Comparison of ENCODE assay signal across 8 mouse cellular contexts in the genomic region with DNA sequence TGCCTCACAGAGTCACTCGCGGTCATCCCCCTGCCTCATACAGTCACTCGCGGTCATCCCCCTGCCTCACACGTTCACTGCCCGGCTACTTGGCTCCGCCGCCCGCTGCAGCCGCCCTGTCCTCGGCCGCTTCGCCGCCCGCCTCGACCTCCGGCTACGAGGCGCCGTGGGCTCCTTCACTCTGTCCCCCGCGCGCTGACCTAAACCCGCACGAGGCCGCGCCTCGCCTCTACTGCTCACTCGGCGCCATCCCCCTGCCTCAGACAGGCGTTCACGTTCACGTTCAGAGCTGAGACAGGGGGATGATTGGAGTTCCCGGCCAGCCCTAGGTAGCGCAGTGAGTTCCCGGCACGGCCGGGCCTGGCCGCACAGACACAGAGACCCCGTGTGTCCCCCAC. TPM values are rescaled to one million over a fixed set of nuclear protein-coding genes. Genes with fewer than 3 reads are reported as not detected.
DNase-seq lines count a peak whose midpoint lies in the region; ATAC-seq and TF ChIP-seq lines count a peak whose summit lies in the region.
"Not testable (repeated sequence)": the region's sequence is repeated elsewhere in the genome, so short reads cannot be mapped to it uniquely, and the experiment has no call there.

No protein-coding gene starts in this region.

- TF ChIP-seq EP300 in liver, postnatal 0 days (IDR thresholded peaks at IDR 0.05; ENCODE audit: low read depth), result not testable (repeated sequence)

- 61% methylated on average over 40 of the region's 40 CpGs for WGBS in embryonic facial prominence, embryonic 14.5 days
- 40% methylated on average over 36 of the region's 40 CpGs for WGBS in hindbrain, embryonic 11.5 days
- WGBS in kidney, postnatal 0 days, result 47% methylated on average over 40 of the region's 40 CpGs
- WGBS in liver, postnatal 0 days (ENCODE audit: insufficient replicate concordance), result 51% methylated on average over 40 of the region's 40 CpGs
- no CpG with 5 or more reads among the region's 40 CpGs for WGBS in midbrain, embryonic 15.5 days
- 9% methylated on average over 5 of the region's 40 CpGs for WGBS in stomach, embryonic 15.5 days

- peaks cover 11% of the 10 kb centered on the region for H3K4me1 ChIP-seq in G1E (ENCODE audit: insufficient read depth, low read depth, low read length)
- H3K4me1 ChIP-seq in embryonic facial prominence, embryonic 14.5 days (ENCODE audit: control insufficient read depth, insufficient read depth, low read length); hindbrain, embryonic 11.5 days (replicated peaks; ENCODE audit: control insufficient read depth, insufficient read depth, low read length); kidney, postnatal 0 days (replicated peaks; ENCODE audit: insufficient read depth, low read length); liver, postnatal 0 days (ENCODE audit: insufficient read depth); midbrain, embryonic 15.5 days; stomach, embryonic 15.5 days: not testable (repeated sequence)

- peak overlapping the region; percentile 84 for H3K4me2 ChIP-seq in embryonic facial prominence, embryonic 14.5 days (ENCODE audit: low read depth, low read length)
- peak overlapping the region; percentile 63 for H3K4me2 ChIP-seq in hindbrain, embryonic 11.5 days (replicated peaks; ENCODE audit: low read depth, low read length)
- H3K4me2 ChIP-seq in kidney, postnatal 0 days (ENCODE audit: low read length), result peak overlapping the region; percentile 77
- peak overlapping the region; percentile 90 for H3K4me2 ChIP-seq in liver, postnatal 0 days (ENCODE audit: low read depth, low read length)
- H3K4me2 ChIP-seq in midbrain, embryonic 15.5 days, result peak overlapping the region; percentile 45
- peak overlapping the region; percentile 40; the same call in 1 of the 2 replicates for H3K4me2 ChIP-seq in stomach, embryonic 15.5 days

- peak overlapping the region; percentile 73 for H3K4me3 ChIP-seq in G1E (ENCODE audit: low read depth, low read length)
- H3K4me3 ChIP-seq in embryonic facial prominence, embryonic 14.5 days (ENCODE audit: low read depth, low read length), result peak overlapping the region; percentile 41
- H3K4me3 ChIP-seq in gastrocnemius, adult 2 months, result peak overlapping the region; percentile 67
- H3K4me3 ChIP-seq in hindbrain, embryonic 11.5 days (ENCODE audit: low read depth, low read length), result peak overlapping the region; percentile 35
- H3K4me3 ChIP-seq in kidney, postnatal 0 days (replicated peaks; ENCODE audit: low read depth, low read length), result peak overlapping the region; percentile 34
- H3K4me3 ChIP-seq in liver, postnatal 0 days (ENCODE audit: low read depth, low read length), result peak overlapping the region; percentile 51
- peak overlapping the region; percentile 31 for H3K4me3 ChIP-seq in midbrain, embryonic 15.5 days
- H3K4me3 ChIP-seq in stomach, embryonic 15.5 days (replicated peaks), result not testable (repeated sequence)

- ATAC-seq in G1E (ENCODE audit: extremely low read depth, insufficient number of reproducible peaks, low FRiP score, poor library complexity, severe bottlenecking); embryonic facial prominence, embryonic 14.5 days (ENCODE audit: low read depth); kidney, postnatal 0 days (replicated peaks; ENCODE audit: low FRiP score, low read depth); midbrain, embryonic 15.5 days (replicated peaks): not testable (repeated sequence)
- peak; percentile 6; the same call in 1 of the 2 replicates for ATAC-seq in hindbrain, embryonic 11.5 days (ENCODE audit: low FRiP score)
- peak; percentile 11 for ATAC-seq in liver, postnatal 0 days
- ATAC-seq in stomach, embryonic 15.5 days (ENCODE audit: insufficient read depth, low FRiP score, low read depth), result peak; percentile 5; the same call in 1 of the 2 replicates

- H3K9me3 ChIP-seq in G1E (replicated peaks); kidney, postnatal 0 days (replicated peaks; ENCODE audit: low read length); liver, postnatal 0 days (ENCODE audit: low read length); midbrain, embryonic 15.5 days; stomach, embryonic 15.5 days: not testable (repeated sequence)
- peaks cover 69% of the 10 kb centered on the region for H3K9me3 ChIP-seq in embryonic facial prominence, embryonic 14.5 days (ENCODE audit: control insufficient read depth, low read length)
- H3K9me3 ChIP-seq in hindbrain, embryonic 11.5 days (ENCODE audit: control insufficient read depth, low read length), result peaks cover 16% of the 10 kb centered on the region

- intact Hi-C loops in gastrocnemius, adult 2 months (cut with DNase I), result not testable (repeated sequence)

- H3K36me3 ChIP-seq in G1E (replicated peaks); embryonic facial prominence, embryonic 14.5 days (ENCODE audit: control insufficient read depth, insufficient read depth, low read length); hindbrain, embryonic 11.5 days (ENCODE audit: control insufficient read depth, insufficient read depth, low read length); kidney, postnatal 0 days (ENCODE audit: insufficient read depth, low read length); liver, postnatal 0 days (replicated peaks; ENCODE audit: insufficient read depth, low read length); midbrain, embryonic 15.5 days (replicated peaks); stomach, embryonic 15.5 days: not testable (repeated sequence)

- H3K27ac ChIP-seq in embryonic facial prominence, embryonic 14.5 days (replicated peaks; ENCODE audit: low read depth, low read length), result peak overlapping the region; percentile 39; the same call in 1 of the 2 replicates
- peak overlapping the region; percentile 52 for H3K27ac ChIP-seq in gastrocnemius, adult 2 months
- H3K27ac ChIP-seq in hindbrain, embryonic 11.5 days (ENCODE audit: low read depth, low read length), result peak overlapping the region; percentile 94
- 0 out of 2 replicates have a peak overlapping the region, but pooled peaks have one; percentile 10 for H3K27ac ChIP-seq in kidney, postnatal 0 days
- not testable (repeated sequence) for H3K27ac ChIP-seq in liver, postnatal 0 days (ENCODE audit: low read depth); stomach, embryonic 15.5 days
- H3K27ac ChIP-seq in midbrain, embryonic 15.5 days, result peak overlapping the region; percentile 63; the same call in 1 of the 2 replicates

- peak overlapping the region; percentile 56 for H3K9ac ChIP-seq in embryonic facial prominence, embryonic 14.5 days (ENCODE audit: low read depth, low read length)
- H3K9ac ChIP-seq in hindbrain, embryonic 11.5 days (ENCODE audit: low read depth, low read length), result peak overlapping the region; percentile 31; the same call in 1 of the 2 replicates
- 0 out of 2 replicates have a peak overlapping the region, but pooled peaks have one; percentile 19 for H3K9ac ChIP-seq in kidney, postnatal 0 days (ENCODE audit: low read depth, low read length)
- H3K9ac ChIP-seq in liver, postnatal 0 days (replicated peaks), result peak overlapping the region; percentile 59
- not testable (repeated sequence) for H3K9ac ChIP-seq in midbrain, embryonic 15.5 days; stomach, embryonic 15.5 days

- not testable (repeated sequence) for TF ChIP-seq CTCF in G1E (IDR thresholded peaks at IDR 0.05; ENCODE audit: low read depth, low read length); gastrocnemius, adult 2 months (IDR thresholded peaks at IDR 0.05); kidney, postnatal 0 days (IDR thresholded peaks at IDR 0.05; ENCODE audit: low read depth); liver, postnatal 0 days (IDR thresholded peaks at IDR 0.05; ENCODE audit: low read depth)

- peaks cover 19% of the 10 kb centered on the region for H3K27me3 ChIP-seq in G1E (ENCODE audit: insufficient read depth, low read length)
- H3K27me3 ChIP-seq in embryonic facial prominence, embryonic 14.5 days (replicated peaks; ENCODE audit: control insufficient read depth, insufficient read depth, low read length); hindbrain, embryonic 11.5 days (ENCODE audit: control insufficient read depth, insufficient read depth, low read length); kidney, postnatal 0 days (ENCODE audit: insufficient read depth, low read length); liver, postnatal 0 days (ENCODE audit: insufficient read depth, low read length); midbrain, embryonic 15.5 days (replicated peaks); stomach, embryonic 15.5 days (replicated peaks): not testable (repeated sequence)

- DNase-seq in G1E (ENCODE audit: low spot score); embryonic facial prominence, embryonic 14.5 days (ENCODE audit: low spot score); hindbrain, embryonic 11.5 days (ENCODE audit: low spot score); kidney, postnatal 0 days (ENCODE audit: low spot score); liver, postnatal 0 days: not testable (repeated sequence)
- peak; percentile 85 for DNase-seq in gastrocnemius, adult 2 months

RNA-seq across cellular contexts. Expression of gene Gm21887, which starts 12.0 kb away (rescaled TPM):
- total RNA-seq in G1E (2014; fragmentation: Nextera tagmentation) (163 and 204 TPM in 2 replicates), G1E (2017) (35.4 and 44.4 TPM in 2 replicates)
- 300 and 429 TPM in 2 replicates for polyA plus RNA-seq in G1E (2012)
- 128 and 129 TPM in 2 replicates for polyA plus RNA-seq in embryonic facial prominence, embryonic 14.5 days (2014; fragmentation: Nextera tagmentation; extraction: Ambion mirVana)
- 10 to 100 TPM; 25.3 to 29.1 TPM for total RNA-seq in gastrocnemius, adult 2 months (2021)
- 174 and 175 TPM in 2 replicates for polyA plus RNA-seq in hindbrain, embryonic 11.5 days (2014; fragmentation: Nextera tagmentation; extraction: Ambion mirVana)
- 41.1 and 106 TPM in 2 replicates for polyA plus RNA-seq in kidney, postnatal 0 days (2015; fragmentation: Nextera tagmentation; extraction: Ambion mirVana)
- 64.4 and 87.0 TPM in 2 replicates for polyA plus RNA-seq in liver, postnatal 0 days (2015; fragmentation: Nextera tagmentation; extraction: Ambion mirVana)
- 187 and 227 TPM in 2 replicates for polyA plus RNA-seq in midbrain, embryonic 15.5 days (2015; fragmentation: Nextera tagmentation; extraction: Ambion mirVana)
- polyA plus RNA-seq in stomach, embryonic 15.5 days (2015; fragmentation: Nextera tagmentation; extraction: Ambion mirVana), result 273 and 307 TPM in 2 replicates

Comparison
In these comparisons a context has a peak if more than half of its experiments do, and no peak if none do; other contexts are left out.
1. H3K4me2 ChIP-seq: peak in every context shown above with its lines; median percentile 90 in liver, postnatal 0 days; 84 in embryonic facial prominence, embryonic 14.5 days; 77 in kidney, postnatal 0 days; 63 in hindbrain, embryonic 11.5 days; 45 in midbrain, embryonic 15.5 days; 40 in stomach, embryonic 15.5 days.